Mouse (Mus musculus) kidney, postnatal 0 days (tissue): ENCODE data around the gene Cgas. TPM values are rescaled to one million over a fixed set of nuclear protein-coding genes. Genes with fewer than 3 reads are reported as not detected.
"Not testable (repeated sequence)": the region's sequence is repeated elsewhere in the genome, so short reads cannot be mapped to it uniquely, and the experiment has no call there.

Experiments
- ATAC-seq: fragments of 200-750 bp; cut with Nextera tagmentation; replicated peaks from 2 replicates; pipeline ENCODE4 v1.8.0; 2017; ENCODE audit warnings: low read depth, moderate number of reproducible peaks, moderate TSS enrichment, moderate library complexity; ENCODE audit not compliant: low FRiP score
- DNase-seq: peaks from one replicate; pipeline ENCODE4 v3.0.0-alpha.2; 2016; ENCODE audit warnings: low spot score
- H3K27ac ChIP-seq: fragments of 300-500 bp; sonication (generic); 2 replicates; pipeline ENCODE4 v1.5.1; 2014; ENCODE audit warnings: mild to moderate bottlenecking
- H3K27me3 ChIP-seq: fragments of 300-500 bp; sonication (generic); 2 replicates; pipeline ENCODE4 v1.6.1; 2014; ENCODE audit warnings: low read length, mixed read lengths; ENCODE audit not compliant: insufficient read depth
- H3K36me3 ChIP-seq: fragments of 300-500 bp; sonication (generic); 2 replicates; pipeline ENCODE4 v1.6.1; 2014; ENCODE audit warnings: low read length, mixed read lengths; ENCODE audit not compliant: insufficient read depth
- H3K4me1 ChIP-seq: fragments of 300-500 bp; sonication (generic); replicated peaks from 2 replicates; pipeline ENCODE4 v1.6.1; 2014; ENCODE audit warnings: antibody characterized with exemption, low read length, mixed read lengths; ENCODE audit not compliant: insufficient read depth
- H3K4me2 ChIP-seq: fragments of 300-500 bp; sonication (generic); 2 replicates; pipeline ENCODE4 v1.6.1; 2014; ENCODE audit warnings: mild to moderate bottlenecking, low read length, moderate library complexity, mixed read lengths
- H3K4me3 ChIP-seq: fragments of 300-500 bp; sonication (generic); replicated peaks from 2 replicates; pipeline ENCODE4 v1.5.1; 2014; ENCODE audit warnings: low read depth, low read length
- H3K9ac ChIP-seq: fragments of 300-500 bp; sonication (generic); 2 replicates; pipeline ENCODE4 v1.6.1; 2014; ENCODE audit warnings: low read depth, low read length
- H3K9me3 ChIP-seq: fragments of 300-500 bp; sonication (generic); replicated peaks from 2 replicates; pipeline ENCODE4 v1.6.1; 2016; ENCODE audit warnings: low read length, inconsistent platforms, mixed read lengths
- CTCF ChIP-seq: IDR thresholded peaks from 2 replicates; pipeline ENCODE4 v1.5.1; 2016; ENCODE audit warnings: antibody characterized with exemption, low read depth, mild to moderate bottlenecking, moderate library complexity
- WGBS: fragments of 180-500 bp; shearing (Covaris S2); extraction: QIAGEN DNeasy Blood & Tissue Kit; methylation state at CpG from one replicate; pipeline ENCODE4 v1.1.7; 2014; 5-methylcytosine and 5-hydroxymethylcytosine counted together
- polyA plus RNA-seq: library from polyadenylated mRNA; unstranded; fragments of >200 nt; fragmentation: Nextera tagmentation; extraction: Ambion mirVana; gene quantifications from 2 replicates; pipeline ENCODE4 v1.2.1, GENCODE M21; 2015

Gene Cgas
- 1.4 and 1.8 TPM in 2 replicates for polyA plus RNA-seq

GRCm38 (mm10) chr9:78442579-78443392 lies at the start of gene Cgas:
Gene Cgas, minus strand, starts transcription at chr9:78443237.
- DNase-seq (peak; percentile 79), ATAC-seq (peak; percentile 55)
- H3K4me3 ChIP-seq, result peak within 1 kb of the TSS; percentile 48
- H3K9ac ChIP-seq, result peak within 1 kb of the TSS; percentile 58
- 1% methylated on average over 80 of the region's 81 CpGs for WGBS
- H3K4me2 ChIP-seq, result peak within 1 kb of the TSS; percentile 88
- H3K9me3 ChIP-seq, result no peaks in the 10 kb centered on the region
- no peaks in the 10 kb centered on the region; the same call in 1 of the 2 replicates for H3K4me1 ChIP-seq
- no peak for TF ChIP-seq CTCF
- H3K36me3 ChIP-seq, result no peaks in the 10 kb centered on the region
- H3K27me3 ChIP-seq, result no peaks in the 10 kb centered on the region; the same call in 1 of the 2 replicates
- no peak within 1 kb of the TSS for H3K27ac ChIP-seq

- no peak for TF ChIP-seq CTCF
- H3K9ac ChIP-seq, result no peak overlapping the region
- 89% methylated on average over 3 of the region's 3 CpGs for WGBS
Observed at GRCm38 (mm10) chr9:78492254-78492653, 49.2 kb upstream of the Cgas start.

DNA sequence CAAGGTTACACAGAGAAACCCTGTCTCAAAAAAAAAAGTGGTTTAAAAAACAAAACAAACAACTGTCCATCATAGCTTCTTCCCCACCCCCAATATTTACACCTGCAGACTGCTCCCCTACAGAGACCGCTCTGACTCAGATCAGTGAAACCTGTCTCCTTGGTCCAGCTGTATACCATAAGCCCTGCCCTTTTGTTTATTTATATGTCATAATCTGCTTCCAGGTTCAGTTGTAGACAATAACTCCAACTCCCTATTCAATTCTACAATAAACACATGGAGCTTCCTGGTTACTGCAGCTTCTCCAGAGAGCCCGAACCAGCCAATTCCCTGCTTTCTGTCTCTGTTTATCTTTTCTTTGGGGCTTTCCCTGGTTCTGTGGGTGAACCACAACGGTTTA lies 48.1 kb upstream of the Cgas start:
- H3K27ac ChIP-seq, result no peak overlapping the region
- no peak for ATAC-seq
- DNase-seq, result no peak
- no peak overlapping the region for H3K4me3 ChIP-seq
- no peaks in the 10 kb centered on the region for H3K36me3 ChIP-seq
- 79% methylated on average over 3 of the region's 3 CpGs for WGBS
- no peaks in the 10 kb centered on the region for H3K4me1 ChIP-seq
- H3K9ac ChIP-seq, result no peak overlapping the region
- TF ChIP-seq CTCF, result no peak
- H3K4me2 ChIP-seq, result no peak overlapping the region
- no peaks in the 10 kb centered on the region for H3K27me3 ChIP-seq
- no peaks in the 10 kb centered on the region for H3K9me3 ChIP-seq

More at GRCm38 (mm10) chr9:78492254-78492653, 49.2 kb upstream of the Cgas start:
- no peaks in the 10 kb centered on the region for H3K36me3 ChIP-seq
- no peaks in the 10 kb centered on the region for H3K4me1 ChIP-seq
- no peak overlapping the region for H3K4me3 ChIP-seq
- H3K27me3 ChIP-seq, result no peaks in the 10 kb centered on the region
- H3K9me3 ChIP-seq, result no peaks in the 10 kb centered on the region
- ATAC-seq (no peak), DNase-seq (no peak)
- H3K27ac ChIP-seq, result no peak overlapping the region
- H3K4me2 ChIP-seq, result no peak overlapping the region

DNA sequence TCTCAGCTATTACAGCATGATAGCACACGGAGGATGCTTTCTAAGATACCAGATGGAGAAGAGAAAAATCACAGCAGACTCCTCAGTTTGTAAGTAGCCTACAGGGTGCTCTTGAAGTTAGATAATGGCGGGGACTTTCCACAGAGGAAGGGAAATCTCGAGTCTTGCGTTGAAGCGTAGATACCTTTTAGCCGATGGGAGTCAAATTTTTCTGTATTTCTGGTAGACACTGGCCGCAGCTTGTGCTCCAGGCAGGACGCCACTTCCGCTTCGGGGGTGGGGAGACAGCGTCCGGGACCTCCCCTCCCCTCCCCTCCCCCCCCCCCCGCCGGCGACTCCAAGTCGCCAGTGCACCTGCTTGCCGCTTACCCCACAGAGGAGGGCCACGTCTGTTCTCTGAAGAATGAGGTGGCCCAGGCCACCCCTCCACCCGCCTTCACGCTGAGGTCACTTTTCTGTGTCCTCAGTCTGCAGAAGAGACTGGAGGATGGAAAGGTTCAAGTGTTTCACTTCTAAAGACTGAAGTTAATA lies 45.9 kb upstream of the Cgas start, which contains the start of gene Eef1a1:
Gene Eef1a1, minus strand, starts transcription at position 262 of the 531 bp plus-strand sequence.
- 1% methylated on average over 15 of the region's 20 CpGs for WGBS
- Histone ChIP-seq H3K4me1 (no peaks in the 10 kb centered on the region), H3K9ac (peak within 1 kb of the TSS; percentile 65), H3K36me3 (no peaks in the 10 kb centered on the region), H3K27me3 (no peaks in the 10 kb centered on the region), H3K4me3 (peak within 1 kb of the TSS; percentile 45), H3K9me3 (no peaks in the 10 kb centered on the region), H3K4me2 (peak within 1 kb of the TSS; percentile 70), H3K27ac (peak within 1 kb of the TSS; percentile 73)
- DNase-seq (peak; percentile 66), ATAC-seq (peak; percentile 64)
- TF ChIP-seq CTCF, result no peak

GRCm38 (mm10) chr9:78488021-78488420 lies 45.0 kb upstream of the Cgas start:
- not testable (repeated sequence) for ATAC-seq, DNase-seq

GRCm38 (mm10) chr9:78484660-78485059 lies 41.6 kb upstream of the Cgas start:
- Histone ChIP-seq H3K9ac (no peak overlapping the region), H3K4me2 (no peak overlapping the region), H3K4me1 (peaks cover 5% of the 10 kb centered on the region), H3K36me3 (no peaks in the 10 kb centered on the region), H3K27me3 (no peaks in the 10 kb centered on the region), H3K9me3 (no peaks in the 10 kb centered on the region), H3K4me3 (no peak overlapping the region), H3K27ac (no peak overlapping the region)
- no peak for ATAC-seq
- TF ChIP-seq CTCF, result no peak
- no peak for DNase-seq
- 70% methylated on average over 3 of the region's 3 CpGs for WGBS

More at GRCm38 (mm10) chr9:78488021-78488420, 45.0 kb upstream of the Cgas start:
- H3K27ac ChIP-seq, H3K4me1 ChIP-seq, H3K4me3 ChIP-seq, H3K36me3 ChIP-seq, H3K4me2 ChIP-seq, H3K27me3 ChIP-seq, H3K9me3 ChIP-seq, H3K9ac ChIP-seq: not testable (repeated sequence)
- WGBS, result 93% methylated on average over 5 of the region's 5 CpGs
